Mouse (Mus musculus) kidney, postnatal 36 days (tissue): Measurements from ENCODE around the gene Grm4.
A peak's percentile ranks its signal among the peaks of the same experiment; 100 is the strongest.

Experiments used
- DNase-seq, 2 experiments: peaks; one replicate each; pipeline ENCODE4 v3.0.0; 2021 to 2022; ENCODE audit warnings: mixed read lengths in 2 of 2

Gene Grm4

GRCm38 (mm10) chr17:27488173-27488823, 32.9 kb downstream of the Grm4 start:
- no peak for DNase-seq

GRCm38 (mm10) chr17:27485940-27486339, 35.3 kb downstream of the Grm4 start:
- no peak for DNase-seq

GRCm38 (mm10) chr17:27483571-27483970, 37.6 kb downstream of the Grm4 start:
- DNase-seq = no peak

- no peak for DNase-seq
Observed at GRCm38 (mm10) chr17:27480143-27481103, 40.8 kb downstream of the Grm4 start.

- no peak for DNase-seq
Observed at GRCm38 (mm10) chr17:27475650-27476049, 45.6 kb downstream of the Grm4 start.

GRCm38 (mm10) chr17:27466620-27467019, 54.6 kb downstream of the Grm4 start:
- peak; percentile 45 to 83 for DNase-seq

GRCm38 (mm10) chr17:27465924-27466323, 55.3 kb downstream of the Grm4 start:
- no peak for DNase-seq

GRCm38 (mm10) chr17:27464327-27464962, 56.8 kb downstream of the Grm4 start:
- peak in 1 of 2 experiments; percentile 4 for DNase-seq

- no peak for DNase-seq
Observed at GRCm38 (mm10) chr17:27459979-27460378, 61.2 kb downstream of the Grm4 start.

- no peak for DNase-seq
Observed at GRCm38 (mm10) chr17:27459241-27459640, 62.0 kb downstream of the Grm4 start.

GRCm38 (mm10) chr17:27457863-27458494, 63.2 kb downstream of the Grm4 start:
- no peak for DNase-seq

- no peak for DNase-seq
Observed at GRCm38 (mm10) chr17:27457038-27457577, 64.1 kb downstream of the Grm4 start.

- DNase-seq = no peak
Observed at GRCm38 (mm10) chr17:27456364-27456763, 64.8 kb downstream of the Grm4 start.

GRCm38 (mm10) chr17:27455012-27455784, 66.0 kb downstream of the Grm4 start:
- no peak for DNase-seq

GRCm38 (mm10) chr17:27454396-27454795, 66.8 kb downstream of the Grm4 start:
- DNase-seq = no peak

- no peak for DNase-seq
Observed at GRCm38 (mm10) chr17:27453045-27453444, 68.2 kb downstream of the Grm4 start.

- DNase-seq = no peak
Observed at GRCm38 (mm10) chr17:27451787-27452186, 69.4 kb downstream of the Grm4 start.

GRCm38 (mm10) chr17:27451216-27451615, 70.0 kb downstream of the Grm4 start:
- no peak for DNase-seq

GRCm38 (mm10) chr17:27449757-27450330, 71.4 kb downstream of the Grm4 start:
- DNase-seq = no peak

GRCm38 (mm10) chr17:27448749-27449148, 72.5 kb downstream of the Grm4 start:
- no peak for DNase-seq

- peak; percentile 54 to 68 for DNase-seq
Observed at GRCm38 (mm10) chr17:27445364-27446075, 75.7 kb downstream of the Grm4 start.
